Mouse (Mus musculus) layer of hippocampus, adult 2 months (tissue): Measurements from ENCODE around the gene B3galt4. TPM values are rescaled to one million over a fixed set of nuclear protein-coding genes. Genes with fewer than 3 reads are reported as not detected.
"Not testable (repeated sequence)": the region's sequence is repeated elsewhere in the genome, so short reads cannot be mapped to it uniquely, and the experiment has no call there.

ENCODE experiments used
- DNase-seq, 2 experiments: peaks; one replicate each; pipeline ENCODE4 v3.0.0; 2022; ENCODE audit warnings: low spot score in 2 of 2
- H3K27ac ChIP-seq: fragments of 200-600 bp; 2 replicates; pipeline ENCODE4 v1.8.1; 2022
- H3K4me3 ChIP-seq: fragments of 200-600 bp; 2 replicates; pipeline ENCODE4 v1.8.1; 2022; ENCODE audit warnings: mild to moderate bottlenecking
- CTCF ChIP-seq: fragments of 200-600 bp; conservative IDR thresholded peaks from 2 replicates; pipeline ENCODE4 v1.8.1; 2022; ENCODE audit warnings: antibody characterized with exemption, mild to moderate bottlenecking, moderate library complexity
- total RNA-seq, 2 experiments: library from RNA; stranded (reverse); gene quantifications; 2 replicates each; pipeline ENCODE4 v1.2.3; 2021

Gene B3galt4
- total RNA-seq, 2 experiments from 2014 or later, result 6.3 TPM

DNA sequence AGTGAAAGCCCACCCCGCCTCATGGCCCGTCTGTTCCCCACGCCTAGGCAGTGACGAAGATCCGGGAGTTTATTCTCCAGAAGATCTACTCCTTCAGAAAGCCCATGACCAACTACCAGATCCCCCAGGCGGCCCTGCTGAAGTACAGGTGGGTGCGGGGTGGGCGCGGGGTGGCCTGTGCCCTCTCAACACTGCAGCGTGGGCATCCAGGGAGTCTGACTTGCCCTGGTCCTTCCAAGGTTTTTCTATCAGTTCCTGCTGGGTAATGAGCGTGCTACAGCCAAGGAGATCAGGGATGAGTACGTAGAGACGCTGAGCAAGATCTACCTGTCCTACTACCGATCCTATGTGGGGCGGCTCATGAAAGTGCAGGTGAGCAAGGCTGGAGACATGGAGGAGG is 8.7 kb upstream of the B3galt4 start:
- no peak for DNase-seq
- Histone ChIP-seq H3K27ac (no peak overlapping the region), H3K4me3 (no peak overlapping the region)
- TF ChIP-seq CTCF, result no peak

DNA sequence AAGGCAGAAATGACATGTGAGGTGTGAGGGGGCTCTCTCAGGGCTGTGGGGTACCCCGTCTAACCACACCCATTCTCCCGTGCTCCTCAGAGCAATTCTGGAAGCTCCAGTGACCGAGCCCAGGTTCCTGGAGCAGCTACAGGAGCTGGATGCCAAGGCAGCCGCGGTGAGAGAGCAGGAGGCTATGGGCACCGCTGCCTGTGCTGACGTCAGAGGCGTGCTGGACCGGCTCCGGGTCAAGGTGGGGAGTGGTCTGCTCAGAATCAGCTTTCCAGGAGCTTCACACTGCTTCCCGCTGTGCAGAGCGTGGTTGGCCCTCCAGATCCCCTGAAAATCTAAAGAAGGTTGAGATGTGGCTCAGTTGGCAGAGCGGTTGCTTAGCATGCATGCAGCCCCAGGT is 7.8 kb upstream of the B3galt4 start:
- no peak overlapping the region for H3K27ac ChIP-seq
- H3K4me3 ChIP-seq, result no peak overlapping the region
- DNase-seq, result no peak
- TF ChIP-seq CTCF, result no peak

DNA sequence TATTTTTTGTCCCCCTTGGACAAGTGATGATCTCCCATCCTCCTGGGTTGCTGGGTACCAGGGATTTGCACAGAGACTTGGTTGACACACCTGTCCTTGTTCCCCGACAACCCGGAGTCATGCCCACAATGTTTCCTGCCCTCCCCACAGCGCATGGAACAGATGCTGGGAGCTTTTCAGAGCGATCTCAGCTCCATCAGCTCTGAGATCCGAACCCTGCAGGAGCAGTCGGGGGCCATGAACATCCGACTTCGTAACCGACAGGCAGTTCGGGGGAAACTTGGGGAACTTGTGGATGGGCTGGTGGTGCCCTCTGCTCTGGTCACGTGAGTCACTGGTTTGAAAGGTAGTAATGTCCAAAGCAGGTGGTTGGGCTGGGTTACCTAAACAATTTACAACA is 7.2 kb upstream of the B3galt4 start:
- DNase-seq, result no peak
- TF ChIP-seq CTCF, result no peak
- no peak overlapping the region for H3K27ac ChIP-seq
- no peak overlapping the region for H3K4me3 ChIP-seq

DNA sequence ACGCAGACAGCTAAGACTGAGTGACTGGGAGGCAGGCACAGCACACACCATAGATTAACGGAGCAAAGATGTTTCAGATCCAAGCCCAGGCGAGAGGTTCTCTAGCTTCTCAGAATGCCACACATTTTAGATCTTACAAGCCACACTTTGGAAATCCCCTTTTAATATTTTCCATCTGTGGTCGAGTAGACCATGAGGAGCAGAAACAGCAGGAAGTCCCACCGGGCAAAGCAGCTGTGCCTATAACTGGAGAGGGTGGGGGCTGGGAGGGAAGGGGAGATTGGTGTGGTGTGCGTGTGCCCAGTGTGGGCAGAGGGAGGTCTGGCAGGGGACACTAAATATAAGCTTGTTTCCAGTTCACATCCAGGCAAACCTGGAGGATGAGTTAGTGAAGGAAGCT is 6.2 kb upstream of the B3galt4 start:
- TF ChIP-seq CTCF, result no peak
- Histone ChIP-seq H3K27ac (no peak overlapping the region), H3K4me3 (no peak overlapping the region)
- DNase-seq, result no peak

DNA sequence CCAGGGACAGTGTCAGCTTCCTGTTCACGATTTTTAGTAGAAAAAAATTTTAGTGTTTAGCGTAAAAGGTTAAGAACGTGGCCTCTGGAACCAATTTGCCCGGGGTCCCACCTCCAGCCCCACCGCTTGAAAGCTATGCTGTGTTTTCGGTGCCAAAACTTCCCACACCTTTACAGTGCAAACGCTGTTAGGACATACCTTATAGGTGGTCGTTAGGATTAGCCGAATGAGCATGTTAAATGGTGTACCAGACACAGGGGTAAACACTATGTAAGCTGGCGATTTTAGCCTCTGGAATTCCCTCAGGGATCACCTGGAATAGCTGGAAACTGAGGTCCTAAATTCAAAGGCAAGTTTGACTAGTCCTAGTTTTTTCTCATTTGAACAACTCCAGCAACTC is 5.0 kb upstream of the B3galt4 start:
- Histone ChIP-seq H3K27ac (peak overlapping the region; percentile 98), H3K4me3 (peak overlapping the region; percentile 85)
- no peak for DNase-seq
- TF ChIP-seq CTCF, result no peak

- peak; percentile 63 for TF ChIP-seq CTCF
- DNase-seq, result peak; percentile 96 to 97
- Histone ChIP-seq H3K4me3 (peak within 1 kb of the TSS; percentile 85), H3K27ac (peak within 1 kb of the TSS; percentile 98)
Observed at GRCm38 (mm10) chr17:33955555-33956214, 4.4 kb upstream of the B3galt4 start, which contains the start of the genes Vps52 and Rps18. Gene Vps52, plus strand, starts transcription at chr17:33955812. Gene Rps18, minus strand, starts transcription at chr17:33956001.

- Histone ChIP-seq H3K27ac (peak overlapping the region; percentile 98), H3K4me3 (peak overlapping the region; percentile 85)
- peak in 1 of 2 experiments; percentile 9 for DNase-seq
- TF ChIP-seq CTCF, result no peak
Observed at GRCm38 (mm10) chr17:33954646-33955554, 3.6 kb upstream of the B3galt4 start.

- Histone ChIP-seq H3K4me3 (peak overlapping the region; percentile 85), H3K27ac (peak overlapping the region; percentile 98; the same call in 1 of the 2 replicates)
- DNase-seq, result no peak
- TF ChIP-seq CTCF, result no peak
Observed at GRCm38 (mm10) chr17:33953961-33954565, 2.8 kb upstream of the B3galt4 start.

GRCm38 (mm10) chr17:33953310-33953709 is 2.0 kb upstream of the B3galt4 start:
- TF ChIP-seq CTCF, result no peak
- H3K4me3 ChIP-seq, result no peak overlapping the region
- DNase-seq, result no peak
- no peak overlapping the region for H3K27ac ChIP-seq

DNA sequence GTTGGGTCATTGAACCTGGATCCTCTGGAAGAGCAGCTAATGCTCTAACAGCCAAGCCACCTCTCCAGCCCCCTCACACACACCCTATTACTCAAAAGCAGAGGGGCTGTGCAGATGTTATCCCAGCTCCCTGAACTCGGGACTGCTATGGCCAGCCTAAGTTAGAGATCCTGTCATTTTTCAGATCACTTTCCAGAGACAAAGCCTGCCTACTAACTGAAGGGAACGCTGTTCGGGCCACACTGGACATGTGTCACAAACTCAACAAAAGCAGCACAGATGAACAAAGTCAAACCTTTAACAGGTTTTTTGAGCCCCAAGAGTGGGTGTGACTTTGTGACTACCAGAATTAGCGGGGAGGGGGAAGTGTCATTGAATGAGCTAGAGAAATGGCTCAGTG is 1.6 kb upstream of the B3galt4 start:
- TF ChIP-seq CTCF, result no peak
- Histone ChIP-seq H3K4me3 (no peak overlapping the region), H3K27ac (no peak overlapping the region)
- no peak for DNase-seq

GRCm38 (mm10) chr17:33952015-33952414 is 727 bp upstream of the B3galt4 start:
- Histone ChIP-seq H3K27ac (peak overlapping the region; percentile 94; the same call in 1 of the 2 replicates), H3K4me3 (peak overlapping the region; percentile 71; the same call in 1 of the 2 replicates)
- DNase-seq, result not testable (repeated sequence)

DNA sequence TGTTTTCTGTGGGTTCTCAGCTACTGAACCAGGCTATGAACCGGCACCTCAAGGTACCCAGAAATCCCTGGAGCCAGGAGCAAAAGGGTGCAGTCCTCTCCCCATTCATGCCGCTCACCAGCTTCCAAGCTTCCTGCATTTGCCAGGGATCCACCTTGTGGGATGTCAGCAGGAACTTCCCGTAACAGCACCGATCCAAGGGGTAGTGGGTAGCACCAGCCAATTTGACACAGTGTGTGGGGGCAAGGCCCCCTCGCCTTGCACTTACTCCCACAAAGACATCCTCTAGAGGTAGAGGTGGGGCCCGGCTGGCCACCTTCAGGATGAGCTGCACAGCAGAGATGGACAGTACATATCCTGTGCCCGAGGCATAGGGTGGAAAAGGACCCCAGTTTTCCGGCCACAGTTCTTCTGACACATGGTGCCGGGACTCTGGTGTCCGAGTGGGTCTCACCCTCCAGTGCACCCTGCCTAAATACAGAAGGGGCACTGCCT is 1.1 kb downstream of the B3galt4 start:
- peak overlapping the region; percentile 94 for H3K27ac ChIP-seq
- no peak for DNase-seq

More for the DNA sequence above, 1.1 kb downstream of the B3galt4 start:
- TF ChIP-seq CTCF, result no peak
- H3K4me3 ChIP-seq, result peak overlapping the region; percentile 71
